Mouse (Mus musculus) hindbrain, embryonic 11.5 days (tissue): ENCODE data around the gene Itga2b. TPM values are rescaled to one million over a fixed set of nuclear protein-coding genes. Genes with fewer than 3 reads are reported as not detected.

Source experiments
- polyA plus RNA-seq: library from polyadenylated mRNA; unstranded; fragments of >200 nt; fragmentation: Nextera tagmentation; extraction: Ambion mirVana; gene quantifications from 2 replicates; pipeline ENCODE4 v1.2.1, GENCODE M21; 2014

The Itga2b gene
- polyA plus RNA-seq, 1 experiment from 2014 or later = 3.9 TPM

Other genes with a start within 250 kb of the Itga2b start
- 32.2 and 36.6 TPM in 2 replicates for gene Hdac5, start 240.0 kb downstream of the Itga2b start, polyA plus RNA-seq
- 13.2 and 14.0 TPM in 2 replicates for gene BC030867, start 221.2 kb downstream of the Itga2b start, polyA plus RNA-seq
- 0.06 and 0.08 TPM in 2 replicates for gene Asb16, start 201.4 kb downstream of the Itga2b start, polyA plus RNA-seq
- 64.0 and 65.2 TPM in 2 replicates for gene Tmub2, start 185.2 kb downstream of the Itga2b start, polyA plus RNA-seq
- gene Atxn7l3, start 173.5 kb downstream of the Itga2b start, polyA plus RNA-seq = 17.5 and 22.0 TPM in 2 replicates
- gene Ubtf, start 150.4 kb downstream of the Itga2b start, polyA plus RNA-seq = 82.1 and 83.4 TPM in 2 replicates
- gene Slc4a1, start 103.9 kb downstream of the Itga2b start, polyA plus RNA-seq = 25.8 and 28.1 TPM in 2 replicates
- 43.3 and 47.8 TPM in 2 replicates for gene Rundc3a, start 76.7 kb downstream of the Itga2b start, polyA plus RNA-seq
- 152 and 166 TPM in 2 replicates for gene Slc25a39, start 62.2 kb downstream of the Itga2b start, polyA plus RNA-seq
- 43.3 and 47.2 TPM in 2 replicates for gene Grn, start 39.8 kb downstream of the Itga2b start, polyA plus RNA-seq
- 10.7 and 11.7 TPM in 2 replicates for gene Fam171a2, start 22.4 kb downstream of the Itga2b start, polyA plus RNA-seq
- gene Gpatch8, start 86.3 kb upstream of the Itga2b start, polyA plus RNA-seq = 48.8 and 68.1 TPM in 2 replicates
- 5.6 and 7.3 TPM in 2 replicates for gene Gm11627, start 109.3 kb upstream of the Itga2b start, polyA plus RNA-seq
- 29.5 and 31.7 TPM in 2 replicates for gene Fzd2, start 134.3 kb upstream of the Itga2b start, polyA plus RNA-seq
- gene Meioc, start 193.6 kb upstream of the Itga2b start, polyA plus RNA-seq = 0.88 and 0.91 TPM in 2 replicates
- gene Ccdc43, start 227.7 kb upstream of the Itga2b start, polyA plus RNA-seq = 51.3 and 53.0 TPM in 2 replicates